Mouse (Mus musculus): Measurements from ENCODE around the gene Lrig1. TPM values are rescaled to one million over a fixed set of nuclear protein-coding genes. Genes with fewer than 3 reads are reported as not detected.
A peak's percentile ranks its signal among the peaks of the same experiment; 100 is the strongest.

Gene Lrig1
- polyA plus RNA-seq, 1 experiment = 11.2 TPM

DNA sequence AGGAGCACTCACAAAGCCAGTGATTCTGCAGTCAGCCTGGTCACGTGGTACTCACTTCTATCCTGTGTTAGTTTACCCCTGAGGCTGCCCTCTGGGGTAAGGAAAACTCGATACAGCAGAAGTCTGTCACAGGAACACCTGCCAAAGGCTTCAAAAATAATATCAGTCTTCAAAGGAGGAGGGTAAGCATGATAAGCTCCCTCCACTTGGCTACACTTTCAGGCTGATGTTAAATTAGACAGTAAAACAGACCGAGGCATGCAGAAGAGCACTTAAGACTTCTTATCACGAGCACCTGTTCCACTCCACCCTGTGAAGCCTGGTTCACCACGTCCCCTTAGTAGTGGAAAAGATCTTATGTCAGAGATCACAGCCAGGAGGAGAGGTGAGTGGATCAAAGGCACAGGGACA lies 62.9 kb downstream of the Lrig1 start:
- no peaks in the 10 kb centered on the region for H3K36me3 ChIP-seq (ENCODE audit: control insufficient read depth, insufficient read depth)
- TF ChIP-seq USF1 (IDR thresholded peaks at IDR 0.05; ENCODE audit: low read depth) = no peak
- no peak for TF ChIP-seq CTCF (IDR thresholded peaks at IDR 0.05; ENCODE audit: control insufficient read depth, insufficient read depth, insufficient read length)
- no peak for TF ChIP-seq FOSL1 (IDR thresholded peaks at IDR 0.05; ENCODE audit: insufficient read depth, low read length, poor library complexity, severe bottlenecking)
- peak; percentile 19 for TF ChIP-seq MYOD1 (IDR thresholded peaks at IDR 0.05; ENCODE audit: control insufficient read depth, insufficient read length, low read depth)
- TF ChIP-seq CEBPB (IDR thresholded peaks at IDR 0.05; ENCODE audit: low read depth) = no peak
- TF ChIP-seq MYOG (IDR thresholded peaks at IDR 0.05; ENCODE audit: control insufficient read depth, extremely low read depth, insufficient read length) = no peak
- TF ChIP-seq MAX (IDR thresholded peaks at IDR 0.05) = no peak
- no peaks in the 10 kb centered on the region for H3K27me3 ChIP-seq (ENCODE audit: control insufficient read depth, insufficient read depth, insufficient read length)
- H3ac ChIP-seq (ENCODE audit: control insufficient read depth, insufficient read length, low read depth) = no peak overlapping the region
- H3K79me3 ChIP-seq (ENCODE audit: low read depth) = peaks cover 2% of the 10 kb centered on the region
- peaks cover 33% of the 10 kb centered on the region for H3K79me2 ChIP-seq (ENCODE audit: control insufficient read depth, insufficient read depth)
- no peak overlapping the region for H3K4me3 ChIP-seq (ENCODE audit: insufficient read depth, poor library complexity, severe bottlenecking)

DNA sequence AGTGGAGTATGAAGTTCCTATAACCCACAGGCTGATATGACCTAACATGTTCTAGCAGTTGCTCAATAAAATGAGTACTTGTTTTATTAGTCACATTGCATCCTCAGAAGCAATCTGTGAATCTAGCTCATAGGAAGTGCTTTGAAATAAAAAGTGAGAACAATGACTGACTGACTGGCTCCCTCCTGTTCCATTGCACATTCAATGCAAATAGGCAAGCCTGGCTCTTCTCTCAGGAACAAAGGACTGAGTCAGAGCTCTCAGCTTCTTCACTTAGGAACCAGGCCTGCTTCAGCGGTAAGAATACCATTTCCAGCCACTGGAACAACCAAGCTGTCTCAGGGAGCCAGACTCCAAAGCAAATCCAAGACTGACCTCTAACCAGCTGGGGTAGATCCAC lies 64.6 kb downstream of the Lrig1 start:
- no peaks in the 10 kb centered on the region for H3K36me3 ChIP-seq (ENCODE audit: control insufficient read depth, insufficient read depth)
- H3K79me2 ChIP-seq (ENCODE audit: control insufficient read depth, insufficient read depth) = peaks cover 19% of the 10 kb centered on the region
- H3K27me3 ChIP-seq (ENCODE audit: control insufficient read depth, insufficient read depth, insufficient read length) = no peaks in the 10 kb centered on the region
- TF ChIP-seq CEBPB (IDR thresholded peaks at IDR 0.05; ENCODE audit: low read depth) (peak; percentile 22), MYOD1 (IDR thresholded peaks at IDR 0.05; ENCODE audit: control insufficient read depth, insufficient read length, low read depth) (no peak), USF1 (IDR thresholded peaks at IDR 0.05; ENCODE audit: low read depth) (no peak)
- no peak overlapping the region for H3K4me3 ChIP-seq (ENCODE audit: insufficient read depth, poor library complexity, severe bottlenecking)
- no peak overlapping the region for H3ac ChIP-seq (ENCODE audit: control insufficient read depth, insufficient read length, low read depth)
- peaks cover 2% of the 10 kb centered on the region for H3K79me3 ChIP-seq (ENCODE audit: low read depth)

DNA sequence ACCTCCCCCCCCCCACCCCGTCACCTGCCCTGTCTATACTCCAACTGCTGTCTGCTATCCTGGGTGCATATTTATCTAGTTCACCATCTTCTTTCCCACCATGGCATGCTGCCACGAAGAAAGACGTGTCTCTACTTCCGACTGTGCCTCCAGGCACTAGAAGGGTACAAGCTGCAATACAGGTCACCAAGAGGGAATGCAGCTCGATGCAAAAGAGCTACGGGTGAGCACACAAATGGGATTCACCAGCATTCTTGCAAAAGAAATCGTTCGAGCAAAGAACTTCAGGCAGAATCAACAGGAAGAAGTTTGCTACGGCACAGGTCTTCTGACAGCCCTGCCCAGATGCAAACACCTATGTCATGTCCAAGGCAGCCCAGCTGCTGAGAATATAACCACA lies 65.2 kb downstream of the Lrig1 start:
- TF ChIP-seq CTCF (IDR thresholded peaks at IDR 0.05; ENCODE audit: control insufficient read depth, insufficient read depth, insufficient read length) (no peak), MYOG (IDR thresholded peaks at IDR 0.05; ENCODE audit: control insufficient read depth, extremely low read depth, insufficient read length) (no peak), FOSL1 (IDR thresholded peaks at IDR 0.05; ENCODE audit: insufficient read depth, low read length, poor library complexity, severe bottlenecking) (no peak), MYOD1 (IDR thresholded peaks at IDR 0.05; ENCODE audit: control insufficient read depth, insufficient read length, low read depth) (no peak)
- peaks cover 4% of the 10 kb centered on the region for H3K36me3 ChIP-seq (ENCODE audit: control insufficient read depth, insufficient read depth)
- H3K27me3 ChIP-seq (ENCODE audit: control insufficient read depth, insufficient read depth, insufficient read length) = no peaks in the 10 kb centered on the region
- H3ac ChIP-seq (ENCODE audit: control insufficient read depth, insufficient read length, low read depth) = no peak overlapping the region
- peaks cover 2% of the 10 kb centered on the region for H3K79me3 ChIP-seq (ENCODE audit: low read depth)
- H3K79me2 ChIP-seq (ENCODE audit: control insufficient read depth, insufficient read depth) = peaks cover 19% of the 10 kb centered on the region
- no peak overlapping the region for H3K4me3 ChIP-seq (ENCODE audit: insufficient read depth, poor library complexity, severe bottlenecking)

DNA sequence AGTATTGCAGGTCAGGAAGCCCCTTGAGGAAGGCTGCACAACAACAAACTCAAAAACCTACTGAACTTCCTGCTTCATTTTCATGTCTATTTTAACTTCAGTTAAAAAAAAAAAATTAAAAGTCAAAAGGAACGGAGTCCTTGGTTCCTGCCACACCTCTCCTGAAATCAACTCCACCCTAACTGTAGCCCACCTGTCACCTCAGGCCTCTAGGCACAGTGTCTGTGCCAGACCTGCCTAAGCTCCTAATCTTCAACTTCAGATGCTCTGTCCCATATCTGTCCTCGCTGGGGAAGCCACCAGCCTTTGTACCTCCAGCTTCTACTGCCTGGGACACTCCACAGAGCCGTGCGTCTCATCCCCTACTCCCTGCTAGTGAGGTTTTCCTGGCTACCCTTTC lies 65.7 kb downstream of the Lrig1 start:
- TF ChIP-seq MAX (IDR thresholded peaks at IDR 0.05) = no peak
- TF ChIP-seq FOSL1 (IDR thresholded peaks at IDR 0.05; ENCODE audit: insufficient read depth, low read length, poor library complexity, severe bottlenecking) = no peak
- TF ChIP-seq MYOG (IDR thresholded peaks at IDR 0.05; ENCODE audit: control insufficient read depth, extremely low read depth, insufficient read length) = no peak
- no peak for TF ChIP-seq USF1 (IDR thresholded peaks at IDR 0.05; ENCODE audit: low read depth)
- TF ChIP-seq MYOD1 (IDR thresholded peaks at IDR 0.05; ENCODE audit: control insufficient read depth, insufficient read length, low read depth) = no peak
- Histone ChIP-seq H3K36me3 (ENCODE audit: control insufficient read depth, insufficient read depth) (peaks cover 6% of the 10 kb centered on the region), H3K27me3 (ENCODE audit: control insufficient read depth, insufficient read depth, insufficient read length) (no peaks in the 10 kb centered on the region), H3K4me3 (ENCODE audit: insufficient read depth, poor library complexity, severe bottlenecking) (no peak overlapping the region), H3K79me2 (ENCODE audit: control insufficient read depth, insufficient read depth) (peaks cover 19% of the 10 kb centered on the region), H3K79me3 (ENCODE audit: low read depth) (peaks cover 2% of the 10 kb centered on the region), H3ac (ENCODE audit: control insufficient read depth, insufficient read length, low read depth) (no peak overlapping the region)

DNA sequence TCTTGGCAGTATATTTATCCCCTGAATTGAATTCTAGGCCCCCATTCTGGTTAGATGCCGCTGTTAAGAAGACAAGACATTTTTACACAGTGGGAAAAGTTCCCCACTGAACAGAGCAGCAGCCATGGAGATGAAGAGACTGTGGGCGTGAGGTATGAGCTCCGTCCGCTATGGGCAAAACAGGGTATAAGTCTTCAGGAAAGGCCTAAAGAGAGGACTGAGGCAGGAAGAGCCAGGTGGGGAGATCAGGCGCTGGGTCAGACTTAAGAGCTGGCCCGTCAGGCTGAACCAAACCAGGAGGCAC lies 68.2 kb downstream of the Lrig1 start:
- Histone ChIP-seq H3K27me3 (ENCODE audit: control insufficient read depth, insufficient read depth, insufficient read length) (no peaks in the 10 kb centered on the region), H3ac (ENCODE audit: control insufficient read depth, insufficient read length, low read depth) (no peak overlapping the region), H3K79me3 (ENCODE audit: low read depth) (peaks cover 2% of the 10 kb centered on the region), H3K4me3 (ENCODE audit: insufficient read depth, poor library complexity, severe bottlenecking) (no peak overlapping the region), H3K79me2 (ENCODE audit: control insufficient read depth, insufficient read depth) (peaks cover 11% of the 10 kb centered on the region), H3K36me3 (ENCODE audit: control insufficient read depth, insufficient read depth) (peaks cover 6% of the 10 kb centered on the region)
- TF ChIP-seq USF1 (IDR thresholded peaks at IDR 0.05; ENCODE audit: low read depth) = no peak
- no peak for TF ChIP-seq CEBPB (IDR thresholded peaks at IDR 0.05; ENCODE audit: low read depth)
- no peak for TF ChIP-seq MYOG (IDR thresholded peaks at IDR 0.05; ENCODE audit: control insufficient read depth, extremely low read depth, insufficient read length)
- TF ChIP-seq CTCF (IDR thresholded peaks at IDR 0.05; ENCODE audit: control insufficient read depth, insufficient read depth, insufficient read length) = no peak
- TF ChIP-seq FOSL1 (IDR thresholded peaks at IDR 0.05; ENCODE audit: insufficient read depth, low read length, poor library complexity, severe bottlenecking) = no peak
- no peak for TF ChIP-seq MYOD1 (IDR thresholded peaks at IDR 0.05; ENCODE audit: control insufficient read depth, insufficient read length, low read depth)
- TF ChIP-seq MAX (IDR thresholded peaks at IDR 0.05) = no peak

DNA sequence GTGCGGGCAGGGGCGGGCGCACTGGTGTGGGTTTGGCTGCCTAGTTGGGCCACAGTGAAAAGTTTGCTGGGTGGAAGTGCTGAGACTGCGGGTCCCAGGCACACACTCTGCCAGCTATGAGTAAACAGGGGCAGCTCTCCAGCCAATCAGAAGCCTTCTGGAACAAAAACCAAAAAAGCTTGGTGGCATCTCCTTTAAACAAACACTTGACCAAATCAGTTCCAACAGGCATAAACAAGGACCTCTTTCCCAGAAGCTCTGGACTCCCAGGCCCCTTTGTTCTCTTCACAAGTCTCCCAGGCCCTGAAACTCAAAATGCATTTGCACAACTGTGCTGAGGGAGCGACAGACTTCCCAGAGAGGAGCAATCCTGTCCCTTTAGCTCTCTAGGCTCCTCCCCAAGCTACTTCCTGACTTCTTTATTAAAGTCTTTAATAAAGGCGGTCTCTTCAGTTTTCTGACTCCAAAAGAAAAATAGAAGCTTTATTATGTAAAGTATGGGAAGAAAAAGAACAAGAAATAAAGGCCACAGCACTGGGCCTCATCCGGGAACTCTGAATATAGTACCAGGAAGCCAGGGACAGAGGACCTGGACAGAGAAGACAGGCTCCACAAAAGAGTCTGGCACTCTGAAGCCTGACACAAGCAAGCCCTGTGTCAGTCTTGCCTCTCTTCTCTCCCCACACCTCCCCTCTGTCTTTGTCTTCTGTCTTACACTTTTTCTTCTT lies 68.7 kb downstream of the Lrig1 start:
- peaks cover 2% of the 10 kb centered on the region for H3K79me3 ChIP-seq (ENCODE audit: low read depth)
- H3K79me2 ChIP-seq (ENCODE audit: control insufficient read depth, insufficient read depth) = peaks cover 7% of the 10 kb centered on the region
- H3K27me3 ChIP-seq (ENCODE audit: control insufficient read depth, insufficient read depth, insufficient read length) = no peaks in the 10 kb centered on the region
- TF ChIP-seq MYOG (IDR thresholded peaks at IDR 0.05; ENCODE audit: control insufficient read depth, extremely low read depth, insufficient read length) = no peak
- no peak for TF ChIP-seq CEBPB (IDR thresholded peaks at IDR 0.05; ENCODE audit: low read depth)
- no peak for TF ChIP-seq MAX (IDR thresholded peaks at IDR 0.05)
- TF ChIP-seq USF1 (IDR thresholded peaks at IDR 0.05; ENCODE audit: low read depth) = no peak
- TF ChIP-seq CTCF (IDR thresholded peaks at IDR 0.05; ENCODE audit: control insufficient read depth, insufficient read depth, insufficient read length) = no peak
- no peak overlapping the region for H3ac ChIP-seq (ENCODE audit: control insufficient read depth, insufficient read length, low read depth)
- peaks cover 6% of the 10 kb centered on the region for H3K36me3 ChIP-seq (ENCODE audit: control insufficient read depth, insufficient read depth)
- H3K4me3 ChIP-seq (ENCODE audit: insufficient read depth, poor library complexity, severe bottlenecking) = no peak overlapping the region
